Mouse (Mus musculus) megakaryocyte, embryonic 14.5 days (primary cell): ENCODE measurements around the gene St6gal1.

Experiments
- FLI1 ChIP-seq: IDR thresholded peaks from 2 replicates; pipeline ENCODE4 v1.6.1; 2012; ENCODE audit warnings: low read length, inconsistent platforms, mixed read lengths
- GATA1 ChIP-seq: IDR thresholded peaks from 3 replicates; pipeline ENCODE4 v1.6.1; 2012; ENCODE audit warnings: mixed read lengths, low read length, inconsistent platforms, borderline replicate concordance

GRCm38 (mm10) chr16:23269984-23270912 is 45.7 kb downstream of the St6gal1 start:
- TF ChIP-seq FLI1 (no peak), GATA1 (no peak)
